Mouse (Mus musculus): Measurements from ENCODE around the gene Camta1. TPM values are rescaled to one million over a fixed set of nuclear protein-coding genes. Genes with fewer than 3 reads are reported as not detected.

Camta1 gene
- polyA plus RNA-seq, 1 experiment from 2014 or later = 66.4 TPM

GRCm38 (mm10) chr4:151817981-151818766 lies 43.5 kb downstream of the Camta1 start:
- WGBS = 53% methylated on average over 3 of the region's 3 CpGs
- H3K9ac ChIP-seq = no peak overlapping the region

DNA sequence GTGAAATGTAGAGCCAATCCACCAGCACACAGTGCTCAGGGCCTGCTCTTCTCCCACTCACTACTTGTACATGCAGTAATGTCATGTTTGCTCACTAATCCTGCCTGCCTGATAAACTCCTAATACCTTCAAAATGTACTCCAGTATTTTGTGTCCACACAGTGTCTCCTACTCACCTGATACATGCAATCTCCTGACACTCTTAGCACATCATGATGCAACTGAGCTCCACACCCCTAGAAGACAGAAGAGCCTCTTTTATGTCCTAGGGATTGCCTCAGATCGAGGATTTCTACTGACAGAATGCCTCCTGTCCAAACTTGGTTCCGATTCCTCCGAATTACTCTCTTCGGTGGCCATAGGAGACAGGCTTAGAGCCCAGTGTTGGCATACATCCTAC lies 48.0 kb downstream of the Camta1 start:
- Histone ChIP-seq H3K4me3 (no peak overlapping the region), H3K36me3 (no peaks in the 10 kb centered on the region), H3K9me3 (no peaks in the 10 kb centered on the region), H3K4me2 (no peak overlapping the region), H3K9ac (no peak overlapping the region), H3K27me3 (no peaks in the 10 kb centered on the region), H3K4me1 (no peaks in the 10 kb centered on the region), H3K27ac (no peak overlapping the region)
- 90% methylated on average over 4 of the region's 4 CpGs for WGBS
- no peak for ATAC-seq (ENCODE audit: insufficient number of reproducible peaks, low FRiP score, low TSS enrichment, low read depth)

More at GRCm38 (mm10) chr4:151817981-151818766, 43.5 kb downstream of the Camta1 start:
- Histone ChIP-seq H3K4me3 (no peak overlapping the region), H3K36me3 (no peaks in the 10 kb centered on the region), H3K4me2 (no peak overlapping the region), H3K4me1 (no peaks in the 10 kb centered on the region), H3K27me3 (no peaks in the 10 kb centered on the region), H3K27ac (no peak overlapping the region), H3K9me3 (no peaks in the 10 kb centered on the region)
- no peak for ATAC-seq (ENCODE audit: insufficient number of reproducible peaks, low FRiP score, low TSS enrichment, low read depth)

GRCm38 (mm10) chr4:151805685-151806084 lies 56.0 kb downstream of the Camta1 start:
- H3K27me3 ChIP-seq = no peaks in the 10 kb centered on the region
- no peak for ATAC-seq (ENCODE audit: insufficient number of reproducible peaks, low FRiP score, low TSS enrichment, low read depth)
- no peak overlapping the region for H3K9ac ChIP-seq
- H3K4me3 ChIP-seq = no peak overlapping the region
- no peaks in the 10 kb centered on the region for H3K4me1 ChIP-seq
- H3K36me3 ChIP-seq = no peaks in the 10 kb centered on the region
- no peak overlapping the region for H3K27ac ChIP-seq
- WGBS = 73% methylated on average over 4 of the region's 4 CpGs
- H3K9me3 ChIP-seq = no peaks in the 10 kb centered on the region
- no peak overlapping the region for H3K4me2 ChIP-seq

DNA sequence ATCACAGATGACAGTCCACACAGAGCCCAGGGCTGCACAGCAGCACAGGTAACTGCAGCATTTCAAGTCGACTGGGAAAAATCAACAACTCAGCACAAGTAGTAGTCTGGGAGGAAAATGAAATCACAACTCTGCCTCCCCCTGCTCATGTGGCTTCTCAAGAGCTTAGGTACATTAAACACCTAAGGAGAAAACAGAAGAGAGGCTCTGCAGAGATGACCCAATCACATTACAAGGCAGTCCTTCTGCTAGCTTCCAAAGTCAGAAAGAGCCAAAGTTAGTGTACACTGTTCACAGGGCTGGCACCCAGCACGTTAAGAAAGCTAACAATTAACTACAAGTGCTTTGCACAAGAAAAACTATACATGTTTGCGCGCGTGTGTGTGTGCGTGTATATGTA lies 56.6 kb downstream of the Camta1 start:
- no peak overlapping the region for H3K27ac ChIP-seq
- no peak overlapping the region for H3K4me2 ChIP-seq
- H3K36me3 ChIP-seq = no peaks in the 10 kb centered on the region

DNA sequence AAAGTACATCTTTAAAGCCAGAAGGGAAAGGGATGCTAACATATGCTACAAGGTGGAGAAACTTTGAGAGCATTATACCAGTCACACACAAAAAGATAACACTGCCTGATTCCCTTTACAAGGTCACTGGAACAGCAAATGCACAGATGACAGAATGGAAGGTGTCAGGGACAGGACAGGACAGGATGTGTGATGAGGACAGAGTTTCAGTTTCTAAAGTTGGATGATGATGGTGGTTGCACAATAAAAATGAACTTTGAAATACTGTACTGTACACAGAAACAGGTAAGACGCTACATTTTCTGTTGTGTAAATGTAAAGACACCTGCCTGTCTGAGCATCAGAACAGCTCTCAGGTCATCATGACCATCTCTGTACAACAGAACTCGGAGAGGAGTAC lies 57.5 kb downstream of the Camta1 start:
- H3K4me2 ChIP-seq = no peak overlapping the region

More for the DNA sequence above, 56.6 kb downstream of the Camta1 start:
- H3K27me3 ChIP-seq = no peaks in the 10 kb centered on the region
- no peaks in the 10 kb centered on the region for H3K9me3 ChIP-seq
- H3K4me1 ChIP-seq = no peaks in the 10 kb centered on the region
- no peak for ATAC-seq (ENCODE audit: insufficient number of reproducible peaks, low FRiP score, low TSS enrichment, low read depth)
- 87% methylated on average over 6 of the region's 6 CpGs for WGBS
- no peak overlapping the region for H3K4me3 ChIP-seq
- no peak overlapping the region for H3K9ac ChIP-seq

DNA sequence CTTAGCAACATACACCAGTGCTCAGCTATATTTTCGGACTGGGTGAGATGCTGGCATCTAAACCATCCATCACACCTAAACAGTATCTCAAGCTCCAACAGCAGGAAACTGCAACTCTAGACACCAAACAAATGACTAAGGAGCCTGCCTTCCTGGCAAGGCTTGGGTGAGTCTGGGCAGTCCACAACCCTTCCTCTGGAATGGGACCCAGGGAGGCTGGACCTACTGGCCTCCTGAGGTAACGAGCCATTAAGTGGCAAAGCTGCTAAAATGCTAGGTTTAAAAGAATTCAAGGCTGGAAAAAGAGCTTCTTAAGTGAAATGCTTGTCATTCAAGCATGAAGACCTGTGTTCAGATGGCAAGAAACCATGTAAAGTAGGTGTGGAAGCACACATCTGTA lies 63.0 kb downstream of the Camta1 start:
- Histone ChIP-seq H3K27ac (no peak overlapping the region), H3K36me3 (no peaks in the 10 kb centered on the region), H3K4me3 (no peak overlapping the region), H3K4me2 (no peak overlapping the region), H3K4me1 (no peaks in the 10 kb centered on the region), H3K9ac (no peak overlapping the region), H3K27me3 (no peaks in the 10 kb centered on the region), H3K9me3 (no peaks in the 10 kb centered on the region)
- no peak for ATAC-seq (ENCODE audit: insufficient number of reproducible peaks, low FRiP score, low TSS enrichment, low read depth)
- 83% methylated on average over 2 of the region's 2 CpGs for WGBS

More for the DNA sequence above, 57.5 kb downstream of the Camta1 start:
- H3K36me3 ChIP-seq = no peaks in the 10 kb centered on the region
- H3K4me1 ChIP-seq = no peaks in the 10 kb centered on the region
- ATAC-seq (ENCODE audit: insufficient number of reproducible peaks, low FRiP score, low TSS enrichment, low read depth) = no peak
- no peak overlapping the region for H3K27ac ChIP-seq
- H3K9me3 ChIP-seq = no peaks in the 10 kb centered on the region
- no peaks in the 10 kb centered on the region for H3K27me3 ChIP-seq
- WGBS = 84% methylated on average over 2 of the region's 2 CpGs
- no peak overlapping the region for H3K4me3 ChIP-seq
- H3K9ac ChIP-seq = no peak overlapping the region

GRCm38 (mm10) chr4:151793694-151794093 lies 68.0 kb downstream of the Camta1 start:
- ATAC-seq (ENCODE audit: insufficient number of reproducible peaks, low FRiP score, low TSS enrichment, low read depth) = no peak
- no peaks in the 10 kb centered on the region for H3K9me3 ChIP-seq
- H3K4me1 ChIP-seq = no peaks in the 10 kb centered on the region
- H3K27me3 ChIP-seq = no peaks in the 10 kb centered on the region
- no peak overlapping the region for H3K4me3 ChIP-seq
- WGBS = 77% methylated on average over 5 of the region's 5 CpGs
- H3K36me3 ChIP-seq = peaks cover 8% of the 10 kb centered on the region
- H3K4me2 ChIP-seq = no peak overlapping the region
- H3K27ac ChIP-seq = no peak overlapping the region
- H3K9ac ChIP-seq = no peak overlapping the region

GRCm38 (mm10) chr4:151786946-151787705 lies 74.5 kb downstream of the Camta1 start:
- Histone ChIP-seq H3K9ac (no peak overlapping the region), H3K9me3 (no peaks in the 10 kb centered on the region), H3K36me3 (peaks cover 8% of the 10 kb centered on the region), H3K4me3 (no peak overlapping the region), H3K27ac (no peak overlapping the region), H3K4me2 (no peak overlapping the region), H3K27me3 (no peaks in the 10 kb centered on the region), H3K4me1 (no peaks in the 10 kb centered on the region)
- no peak for ATAC-seq (ENCODE audit: insufficient number of reproducible peaks, low FRiP score, low TSS enrichment, low read depth)
- WGBS = 90% methylated on average over 16 of the region's 16 CpGs

GRCm38 (mm10) chr4:151780511-151780910 lies 81.2 kb downstream of the Camta1 start:
- Histone ChIP-seq H3K36me3 (no peaks in the 10 kb centered on the region), H3K9me3 (no peaks in the 10 kb centered on the region), H3K27me3 (no peaks in the 10 kb centered on the region), H3K27ac (no peak overlapping the region), H3K4me3 (no peak overlapping the region), H3K4me2 (no peak overlapping the region), H3K4me1 (no peaks in the 10 kb centered on the region; the same call in 1 of the 2 replicates), H3K9ac (no peak overlapping the region)
- 69% methylated on average over 6 of the region's 6 CpGs for WGBS
- no peak for ATAC-seq (ENCODE audit: insufficient number of reproducible peaks, low FRiP score, low TSS enrichment, low read depth)

GRCm38 (mm10) chr4:151779962-151780459 lies 81.7 kb downstream of the Camta1 start:
- 77% methylated on average over 12 of the region's 12 CpGs for WGBS
- H3K27me3 ChIP-seq = no peaks in the 10 kb centered on the region
- no peaks in the 10 kb centered on the region; the same call in 1 of the 2 replicates for H3K4me1 ChIP-seq
- H3K4me3 ChIP-seq = no peak overlapping the region
- no peak overlapping the region for H3K27ac ChIP-seq
- no peak overlapping the region for H3K4me2 ChIP-seq
- H3K9ac ChIP-seq = no peak overlapping the region
- no peak for ATAC-seq (ENCODE audit: insufficient number of reproducible peaks, low FRiP score, low TSS enrichment, low read depth)
- no peaks in the 10 kb centered on the region for H3K36me3 ChIP-seq
- H3K9me3 ChIP-seq = no peaks in the 10 kb centered on the region

GRCm38 (mm10) chr4:151778511-151778910 lies 83.2 kb downstream of the Camta1 start:
- ATAC-seq (ENCODE audit: insufficient number of reproducible peaks, low FRiP score, low TSS enrichment, low read depth) = no peak
- Histone ChIP-seq H3K9ac (no peak overlapping the region), H3K4me2 (no peak overlapping the region), H3K36me3 (no peaks in the 10 kb centered on the region), H3K9me3 (no peaks in the 10 kb centered on the region), H3K4me1 (no peaks in the 10 kb centered on the region; the same call in 1 of the 2 replicates), H3K27me3 (no peaks in the 10 kb centered on the region), H3K4me3 (no peak overlapping the region), H3K27ac (no peak overlapping the region)
- 73% methylated on average over 4 of the region's 4 CpGs for WGBS

DNA sequence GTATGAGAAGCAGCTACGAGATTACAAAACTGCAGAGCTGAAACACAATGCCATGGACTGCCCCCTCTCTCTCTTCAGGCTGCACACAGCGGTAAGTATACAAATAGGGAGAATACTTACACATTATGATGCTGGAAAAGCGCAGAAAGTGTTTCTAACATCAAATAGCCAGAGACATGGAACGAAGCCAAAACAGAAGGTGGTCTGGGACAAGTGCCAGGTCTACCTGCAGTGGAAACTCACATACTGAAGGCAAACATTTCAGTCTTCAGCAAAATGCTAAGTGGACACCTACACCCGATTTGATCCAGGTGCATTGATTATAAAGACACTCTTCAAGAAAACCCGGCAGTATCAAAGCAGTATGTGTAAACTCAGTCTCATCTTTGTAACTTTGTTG lies 84.2 kb downstream of the Camta1 start:
- 48% methylated on average over 6 of the region's 6 CpGs for WGBS

More for the DNA sequence above, 84.2 kb downstream of the Camta1 start:
- Histone ChIP-seq H3K9ac (no peak overlapping the region), H3K36me3 (no peaks in the 10 kb centered on the region), H3K27ac (no peak overlapping the region), H3K4me1 (no peaks in the 10 kb centered on the region; the same call in 1 of the 2 replicates), H3K4me3 (no peak overlapping the region), H3K27me3 (no peaks in the 10 kb centered on the region), H3K9me3 (no peaks in the 10 kb centered on the region), H3K4me2 (no peak overlapping the region)
- ATAC-seq (ENCODE audit: insufficient number of reproducible peaks, low FRiP score, low TSS enrichment, low read depth) = no peak

All from limb, embryonic 15.5 days (tissue).